ENCODE assay signal across 12 mouse cellular contexts in the genomic region with DNA sequence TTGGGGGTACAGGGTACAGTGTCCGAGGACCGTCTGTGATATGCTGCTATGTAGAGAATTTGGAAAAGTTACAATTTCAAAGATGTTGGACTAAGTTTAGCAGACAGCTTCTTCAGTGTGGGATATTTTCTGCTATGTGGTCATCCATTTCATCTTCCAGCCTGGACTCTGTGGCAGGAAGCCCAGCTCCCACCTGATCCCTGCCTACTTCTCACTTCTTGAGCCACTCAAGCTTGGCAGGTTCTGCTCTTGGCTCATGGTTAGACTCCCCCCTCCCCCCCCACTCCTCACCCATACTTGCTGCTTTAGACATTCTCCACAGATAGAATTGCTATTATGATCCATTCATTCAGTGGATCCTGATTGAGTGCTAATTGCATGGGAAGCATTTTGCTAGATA.
DNase-seq lines count a peak whose midpoint lies in the region; ATAC-seq lines count a peak whose summit lies in the region.
"Had no signal": no experiment of that assay in that cellular context is flagged by ENCODE, and none has a peak within 500 bp of the region (broad histone marks: within the 10 kb centered on the region; RNA-seq: fewer than 3 reads in every experiment).

No protein-coding gene starts in this region.

- peak; percentile 47 for DNase-seq in cerebellum, adult 11-12 months
- DNase-seq in cerebellum, adult 8-10 months, result no peak
- DNase-seq in lung, adult 18-20 months, result peak; percentile 11 to 29
- no peak for DNase-seq in lung, postnatal 4 days
- peak; percentile 83 for DNase-seq in skeletal muscle tissue, adult 2 months (ENCODE audit: low read depth, low spot score)
- no peak for DNase-seq in frontal cortex, postnatal 36 days (ENCODE audit: low spot score in 2 of 2)
- DNase-seq: thymus, postnatal 36 days had no signal

- no peak overlapping the region for H3K4me3 ChIP-seq in heart, embryonic 15.5 days
- no peak overlapping the region for H3K4me3 ChIP-seq in midbrain, embryonic 13.5 days (replicated peaks)
- H3K4me3 ChIP-seq: embryonic facial prominence, embryonic 15.5 days; limb, embryonic 12.5 days had no signal

- peak; percentile 83 for ATAC-seq in heart, embryonic 15.5 days (replicated peaks; ENCODE audit: insufficient number of reproducible peaks, insufficient read depth, low FRiP score, low read depth)
- ATAC-seq in midbrain, embryonic 13.5 days, result no peak

- 31% methylated on average over 2 of the region's 2 CpGs for WGBS in heart, embryonic 15.5 days
- WGBS in midbrain, embryonic 13.5 days, result 96% methylated on average over 2 of the region's 2 CpGs

- H3K36me3 ChIP-seq in heart, embryonic 15.5 days, result no peaks in the 10 kb centered on the region
- H3K36me3 ChIP-seq in midbrain, embryonic 13.5 days, result no peaks in the 10 kb centered on the region
- H3K36me3 ChIP-seq: embryonic facial prominence, embryonic 15.5 days; G1E; limb, embryonic 12.5 days had no signal

- H3K4me2 ChIP-seq in heart, embryonic 15.5 days, result no peak overlapping the region; the same call in 1 of the 2 replicates
- H3K4me2 ChIP-seq in midbrain, embryonic 13.5 days (replicated peaks), result no peak overlapping the region
- H3K4me2 ChIP-seq: embryonic facial prominence, embryonic 15.5 days; limb, embryonic 12.5 days had no signal

- no peaks in the 10 kb centered on the region for H3K9me3 ChIP-seq in heart, embryonic 15.5 days (replicated peaks)
- H3K9me3 ChIP-seq in midbrain, embryonic 13.5 days, result no peaks in the 10 kb centered on the region
- H3K9me3 ChIP-seq: embryonic facial prominence, embryonic 15.5 days; limb, embryonic 12.5 days had no signal

- H3K4me1 ChIP-seq in heart, embryonic 15.5 days (replicated peaks), result peaks cover 34% of the 10 kb centered on the region
- no peaks in the 10 kb centered on the region for H3K4me1 ChIP-seq in midbrain, embryonic 13.5 days (replicated peaks)
- H3K4me1 ChIP-seq: embryonic facial prominence, embryonic 15.5 days; limb, embryonic 12.5 days had no signal

- H3K27ac ChIP-seq in heart, embryonic 15.5 days, result peak overlapping the region; percentile 84
- H3K27ac ChIP-seq in midbrain, embryonic 13.5 days, result no peak overlapping the region
- H3K27ac ChIP-seq: embryonic facial prominence, embryonic 15.5 days; limb, embryonic 12.5 days had no signal

- no peaks in the 10 kb centered on the region for H3K27me3 ChIP-seq in heart, embryonic 15.5 days
- H3K27me3 ChIP-seq in midbrain, embryonic 13.5 days, result no peaks in the 10 kb centered on the region
- H3K27me3 ChIP-seq: embryonic facial prominence, embryonic 15.5 days; limb, embryonic 12.5 days had no signal

- no peak overlapping the region for H3K9ac ChIP-seq in heart, embryonic 15.5 days
- no peak overlapping the region for H3K9ac ChIP-seq in midbrain, embryonic 13.5 days (replicated peaks)
- H3K9ac ChIP-seq: embryonic facial prominence, embryonic 15.5 days; limb, embryonic 12.5 days had no signal

Comparison
In these comparisons a context has a peak if more than half of its experiments do, and no peak if none do; other contexts are left out.
1. DNase-seq: peak in cerebellum, adult 11-12 months (single experiment), lung, adult 18-20 months (2 of 2) and skeletal muscle tissue, adult 2 months (single experiment); none in cerebellum, adult 8-10 months (single experiment), lung, postnatal 4 days (0 of 2) and frontal cortex, postnatal 36 days (0 of 2).